Mouse (Mus musculus): ENCODE measurements around the gene Cdc45. TPM values are rescaled to one million over a fixed set of nuclear protein-coding genes. Genes with fewer than 3 reads are reported as not detected.
A peak's percentile ranks its signal among the peaks of the same experiment; 100 is the strongest.

The Cdc45 gene
- polyA plus RNA-seq, 1 experiment from 2014 or later = 20.0 TPM

- in situ Hi-C loops (cut with MboI; ENCODE audit: low pct_unique_long_range_greater_than_20kb) = no loop called here
- ChIA-PET CTCF (interaction anchor here (1.0 to 1.2 kb wide), 3 partner anchors 12 to 15 kb away, joined by 3 to 4 read pairs (median 4); no protein-coding TSS in a partner anchor), POLR2A (no interaction called here)
- no peaks in the 10 kb centered on the region for H3K27me3 ChIP-seq
- no peak for TF ChIP-seq CTCF (IDR thresholded peaks at IDR 0.05)
- ATAC-seq (no peak), DNase-seq (ENCODE audit: low read depth, low spot score) (peak; percentile 13)
Measured at GRCm38 (mm10) chr16:18733100-18733956, 78.5 kb downstream of the Cdc45 start.

DNA sequence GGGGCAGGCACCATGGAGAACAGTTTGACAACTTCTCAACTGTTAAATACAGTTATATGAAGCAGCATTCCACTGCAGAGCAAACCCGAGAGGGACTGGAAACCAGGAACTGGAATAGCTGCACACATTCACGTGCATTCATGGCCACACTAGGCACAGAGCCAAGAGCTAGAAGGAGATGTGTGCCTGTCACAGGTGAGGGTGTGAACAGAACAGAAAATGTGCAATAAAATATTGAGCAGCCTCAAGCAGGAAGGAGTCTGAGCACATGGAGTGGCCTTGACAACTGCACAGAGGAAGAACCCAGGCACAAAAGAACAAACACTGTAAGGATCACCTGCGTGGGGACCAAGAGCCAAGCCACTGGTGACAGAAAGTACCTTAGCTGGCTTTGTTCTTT is 81.1 kb downstream of the Cdc45 start:
- no peak for TF ChIP-seq CTCF (IDR thresholded peaks at IDR 0.05)
- CTCF ChIA-PET = no interaction called here
- ATAC-seq (no peak), DNase-seq (ENCODE audit: low read depth, low spot score) (no peak)
- POLR2A ChIA-PET = no interaction called here
- H3K27me3 ChIP-seq = no peaks in the 10 kb centered on the region
- in situ Hi-C loops (cut with MboI; ENCODE audit: low pct_unique_long_range_greater_than_20kb) = no loop called here

Other genes with a start within 250 kb of the Cdc45 start
- 0.13 TPM for gene Tbx1, start 221.3 kb downstream of the Cdc45 start, polyA plus RNA-seq (2021)
- gene Gp1bb, start 189.6 kb downstream of the Cdc45 start, polyA plus RNA-seq (2021) = 0.91 TPM
- 6.1 TPM for gene Gm49601, start 185.6 kb downstream of the Cdc45 start, polyA plus RNA-seq (2021)
- 28.2 TPM for gene Sept5, start 182.0 kb downstream of the Cdc45 start, polyA plus RNA-seq (2021)
- gene Cldn5, start 35.1 kb downstream of the Cdc45 start, polyA plus RNA-seq (2021) = not detected
- gene Ufd1, start 208 bp downstream of the Cdc45 start, polyA plus RNA-seq (2021) = 73.0 TPM
- 17.6 TPM for gene 2510002D24Rik, start 24.6 kb upstream of the Cdc45 start, polyA plus RNA-seq (2021)
- 10.8 TPM for gene Gm28539, start 24.6 kb upstream of the Cdc45 start, polyA plus RNA-seq (2021)
- 80.1 TPM for gene Mrpl40, start 64.9 kb upstream of the Cdc45 start, polyA plus RNA-seq (2021)
- 53.8 TPM for gene Hira, start 65.0 kb upstream of the Cdc45 start, polyA plus RNA-seq (2021)

All from Patski (cell line).